In the genomic region with DNA sequence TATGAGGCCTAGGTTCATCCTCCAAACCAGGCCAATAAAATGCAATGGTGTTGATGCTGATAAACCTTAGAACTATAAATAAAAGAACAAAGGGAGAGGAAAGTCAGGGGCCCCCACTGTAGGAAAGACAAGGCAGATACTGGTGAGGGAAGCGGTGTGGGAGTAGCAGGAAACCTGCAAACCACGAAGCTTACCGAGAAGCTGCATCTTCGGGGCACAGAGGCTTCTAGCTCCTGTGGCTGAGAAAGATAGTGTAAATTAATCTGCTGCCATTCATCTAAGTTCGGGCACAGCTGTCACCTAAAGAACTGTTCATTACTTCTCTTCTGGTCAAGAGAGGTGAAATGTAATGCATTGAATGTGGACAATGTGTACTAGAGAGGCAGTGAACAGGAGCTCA, we compare ENCODE assay signal across 21 mouse cellular contexts. TPM values are rescaled to one million over a fixed set of nuclear protein-coding genes. Genes with fewer than 3 reads are reported as not detected.
DNase-seq lines count a peak whose midpoint lies in the region; ATAC-seq lines count a peak whose summit lies in the region.
"Had no signal": no experiment of that assay in that cellular context is flagged by ENCODE, and none has a peak within 500 bp of the region (broad histone marks: within the 10 kb centered on the region; RNA-seq: fewer than 3 reads in every experiment).

No protein-coding gene starts in this region.

- no peaks in the 10 kb centered on the region for H3K9me3 ChIP-seq in hindbrain, embryonic 14.5 days (ENCODE audit: control insufficient read depth, low read length)
- no peaks in the 10 kb centered on the region for H3K9me3 ChIP-seq in hindbrain, embryonic 12.5 days (replicated peaks)
- H3K9me3 ChIP-seq: embryonic facial prominence, embryonic 10.5 days; heart, embryonic 12.5 days; intestine, embryonic 15.5 days; liver, embryonic 15.5 days; neural tube, embryonic 12.5 days had no signal

- no peak for DNase-seq in hindbrain, embryonic 14.5 days (ENCODE audit: low spot score)
- peak; percentile 33 for DNase-seq in thymus, postnatal 4 days
- DNase-seq in heart, adult 8-10 months (ENCODE audit: low spot score): no peak
- DNase-seq in adrenal gland, postnatal 36 days: no peak
- no peak for DNase-seq in MN1 (ENCODE audit: low spot score)
- DNase-seq: adrenal gland, postnatal 14 days; cerebellum, postnatal 14 days; gastrocnemius, postnatal 10 days; heart, postnatal 36 days; lung, postnatal 14 days; midbrain, embryonic 14.5 days had no signal

- no peaks in the 10 kb centered on the region for H3K27me3 ChIP-seq in hindbrain, embryonic 14.5 days (ENCODE audit: control insufficient read depth, insufficient read depth, low read length)
- no peaks in the 10 kb centered on the region for H3K27me3 ChIP-seq in hindbrain, embryonic 12.5 days
- H3K27me3 ChIP-seq: intestine, embryonic 15.5 days; liver, embryonic 15.5 days; neural tube, embryonic 12.5 days had no signal

- no peaks in the 10 kb centered on the region for H3K36me3 ChIP-seq in hindbrain, embryonic 14.5 days (replicated peaks; ENCODE audit: control insufficient read depth, insufficient read depth)
- H3K36me3 ChIP-seq in hindbrain, embryonic 12.5 days: no peaks in the 10 kb centered on the region
- H3K36me3 ChIP-seq: embryonic facial prominence, embryonic 10.5 days; heart, embryonic 12.5 days; intestine, embryonic 15.5 days; liver, embryonic 15.5 days; neural tube, embryonic 12.5 days had no signal

- no peak overlapping the region for H3K4me2 ChIP-seq in hindbrain, embryonic 14.5 days (replicated peaks)
- H3K4me2 ChIP-seq in hindbrain, embryonic 12.5 days (replicated peaks): no peak overlapping the region
- H3K4me2 ChIP-seq: heart, embryonic 12.5 days; intestine, embryonic 15.5 days; liver, embryonic 15.5 days; neural tube, embryonic 12.5 days had no signal

- H3K9ac ChIP-seq in hindbrain, embryonic 14.5 days: no peak overlapping the region
- H3K9ac ChIP-seq in hindbrain, embryonic 12.5 days: no peak overlapping the region
- H3K9ac ChIP-seq: heart, embryonic 12.5 days; intestine, embryonic 15.5 days; liver, embryonic 15.5 days; neural tube, embryonic 12.5 days had no signal

- no peaks in the 10 kb centered on the region for H3K4me1 ChIP-seq in hindbrain, embryonic 14.5 days (replicated peaks; ENCODE audit: control insufficient read depth, insufficient read depth, low read length)
- no peaks in the 10 kb centered on the region for H3K4me1 ChIP-seq in hindbrain, embryonic 12.5 days
- H3K4me1 ChIP-seq: embryonic facial prominence, embryonic 10.5 days; heart, embryonic 12.5 days; intestine, embryonic 15.5 days; liver, embryonic 15.5 days; neural tube, embryonic 12.5 days had no signal

- WGBS in hindbrain, embryonic 14.5 days: 59% methylated on average over 5 of the region's 5 CpGs
- WGBS in hindbrain, embryonic 12.5 days: 65% methylated on average over 5 of the region's 5 CpGs

- no peak for ATAC-seq in hindbrain, embryonic 14.5 days (ENCODE audit: low FRiP score)
- ATAC-seq in hindbrain, embryonic 12.5 days (ENCODE audit: low FRiP score): no peak
- ATAC-seq in hematopoietic stem cell, adult 5-6 weeks (replicated peaks in 1 of 2; ENCODE audit: insufficient read depth in 1 of 2, low FRiP score in 2 of 2, low TSS enrichment in 1 of 2, low read depth in 1 of 2, poor library complexity in 2 of 2, severe bottlenecking in 2 of 2): peak; percentile 60 to 66
- peak; percentile 84 for ATAC-seq in megakaryocyte-erythroid progenitor cell, adult 5-6 weeks (replicated peaks; ENCODE audit: low FRiP score, low TSS enrichment, poor library complexity, severe bottlenecking)
- ATAC-seq: forebrain, embryonic 16.5 days; intestine, embryonic 15.5 days had no signal

- no peak overlapping the region for H3K4me3 ChIP-seq in hindbrain, embryonic 14.5 days (replicated peaks; ENCODE audit: low read length)
- no peak overlapping the region for H3K4me3 ChIP-seq in hindbrain, embryonic 12.5 days
- H3K4me3 ChIP-seq: embryonic facial prominence, embryonic 10.5 days; erythroblast, embryonic 14.5 days; heart, embryonic 12.5 days; intestine, embryonic 15.5 days; liver, embryonic 15.5 days; neural tube, embryonic 12.5 days had no signal

- peak overlapping the region; percentile 32; the same call in 1 of the 2 replicates for H3K27ac ChIP-seq in hindbrain, embryonic 14.5 days
- no peak overlapping the region for H3K27ac ChIP-seq in hindbrain, embryonic 12.5 days
- H3K27ac ChIP-seq: embryonic facial prominence, embryonic 10.5 days; intestine, embryonic 15.5 days; liver, embryonic 15.5 days; neural tube, embryonic 12.5 days had no signal

RNA-seq across cellular contexts. Expression of a gene that starts 37.1 kb away (rescaled TPM):
- polyA plus RNA-seq in hindbrain, embryonic 14.5 days (2014; fragmentation: Nextera tagmentation; extraction: Ambion mirVana): 137 and 150 TPM in 2 replicates
- 46.5 and 52.1 TPM in 2 replicates for polyA plus RNA-seq in hindbrain, embryonic 12.5 days (2016; fragmentation: Nextera tagmentation; extraction: Ambion mirVana)
- 1.1 and 2.6 TPM in 2 replicates for total RNA-seq in hematopoietic stem cell, adult 5-6 weeks (2017)
- not detected in 2 replicates for total RNA-seq in megakaryocyte-erythroid progenitor cell, adult 5-6 weeks (2014; fragmentation: Nextera tagmentation)
- not detected in 2 replicates for total RNA-seq in megakaryocyte-erythroid progenitor cell, adult 5-6 weeks (2017)
- 1 to 10 TPM in 3 of 4 experiments, under 1 TPM in 1; 0.78 to 1.5 (median 1.3) TPM for total RNA-seq in heart, adult 8-10 months (2022)
- 1 to 10 TPM; 1.3 to 2.9 TPM for total RNA-seq in adrenal gland, postnatal 36 days (2021)
- polyA plus RNA-seq: heart, embryonic 12.5 days had no signal

Comparison
In these comparisons a context has a peak if more than half of its experiments do, and no peak if none do; other contexts are left out.
1. ATAC-seq: peak in hematopoietic stem cell, adult 5-6 weeks (2 of 2) and megakaryocyte-erythroid progenitor cell, adult 5-6 weeks (single experiment); none in hindbrain, embryonic 14.5 days (single experiment) and hindbrain, embryonic 12.5 days (single experiment).